Mouse (Mus musculus) layer of hippocampus, postnatal 25 days (tissue): ENCODE data around the gene Mrap. TPM values are rescaled to one million over a fixed set of nuclear protein-coding genes. Genes with fewer than 3 reads are reported as not detected.

Experiments used
- total RNA-seq, 2 experiments: library from RNA; stranded (reverse); gene quantifications; 2 replicates each; pipeline ENCODE4 v1.2.3; 2021

Mrap gene
- total RNA-seq, 2 experiments from 2014 or later: 0.38 TPM; not detected in 1

Other genes with a start within 250 kb of the Mrap start
- 1 to 10 TPM; 7.1 to 9.0 TPM for gene Mis18a, start 10.8 kb upstream of the Mrap start, total RNA-seq
- gene Urb1, start 72.2 kb downstream of the Mrap start, total RNA-seq: 10 to 100 TPM; 11.5 to 15.6 TPM
- 1 to 10 TPM; 1.6 TPM for gene Eva1c, start 88.5 kb downstream of the Mrap start, total RNA-seq
- gene Cfap298, start 196.9 kb downstream of the Mrap start, total RNA-seq: 10 to 100 TPM; 43.6 to 44.2 TPM